Mouse (Mus musculus): ENCODE measurements around the gene Gcg. TPM values are rescaled to one million over a fixed set of nuclear protein-coding genes. Genes with fewer than 3 reads are reported as not detected.

Gcg gene
- 0.90 and 1.4 TPM in 2 replicates for polyA plus RNA-seq (2015; fragmentation: Nextera tagmentation; extraction: Ambion mirVana)

GRCm38 (mm10) chr2:62483550-62483949 lies at the start of gene Gcg:
TSS of gene Gcg (minus strand) at chr2:62483650.

Other genes starting within 250 kb of the Gcg start
- 4.5 and 7.3 TPM in 2 replicates for gene Dpp4, start 71.4 kb downstream of the Gcg start, polyA plus RNA-seq (2015; fragmentation: Nextera tagmentation; extraction: Ambion mirVana)
- gene Fap, start 90.4 kb upstream of the Gcg start, polyA plus RNA-seq (2015; fragmentation: Nextera tagmentation; extraction: Ambion mirVana), result 0.26 and 0.74 TPM in 2 replicates
- gene Ifih1, start 162.6 kb upstream of the Gcg start, polyA plus RNA-seq (2015; fragmentation: Nextera tagmentation; extraction: Ambion mirVana), result 8.0 TPM in 2 replicates
- 3.7 and 5.7 TPM in 2 replicates for gene Gca, start 180.6 kb upstream of the Gcg start, polyA plus RNA-seq (2015; fragmentation: Nextera tagmentation; extraction: Ambion mirVana)